Mouse (Mus musculus) kidney, embryonic 15.5 days (tissue): ENCODE measurements around the gene Gzmk. TPM values are rescaled to one million over a fixed set of nuclear protein-coding genes. Genes with fewer than 3 reads are reported as not detected.

Experiments
- ATAC-seq: fragments of 200-750 bp; cut with Nextera tagmentation; replicated peaks from 2 replicates; pipeline ENCODE4 v1.8.0; 2017; ENCODE audit warnings: moderate TSS enrichment; ENCODE audit not compliant: low FRiP score
- H3K27ac ChIP-seq: fragments of 300-500 bp; sonication (generic); 2 replicates; pipeline ENCODE4 v1.5.1; 2015; ENCODE audit warnings: mild to moderate bottlenecking, inconsistent platforms
- H3K27me3 ChIP-seq: fragments of 300-500 bp; sonication (generic); 2 replicates; pipeline ENCODE4 v1.6.1; 2015; ENCODE audit warnings: inconsistent platforms
- H3K36me3 ChIP-seq: fragments of 300-500 bp; sonication (generic); 2 replicates; pipeline ENCODE4 v1.6.1; 2015; ENCODE audit warnings: inconsistent platforms
- H3K4me1 ChIP-seq: fragments of 300-500 bp; sonication (generic); 2 replicates; pipeline ENCODE4 v1.6.1; 2015; ENCODE audit warnings: inconsistent platforms
- H3K4me2 ChIP-seq: fragments of 300-500 bp; sonication (generic); 2 replicates; pipeline ENCODE4 v1.6.1; 2015; ENCODE audit warnings: moderate library complexity, mild to moderate bottlenecking, inconsistent platforms
- H3K4me3 ChIP-seq: fragments of 300-500 bp; sonication (generic); replicated peaks from 2 replicates; pipeline ENCODE4 v1.5.1; 2015; ENCODE audit warnings: mild to moderate bottlenecking, inconsistent platforms
- H3K9ac ChIP-seq: fragments of 300-500 bp; sonication (generic); 2 replicates; pipeline ENCODE4 v1.6.1; 2015; ENCODE audit warnings: mild to moderate bottlenecking, inconsistent platforms
- H3K9me3 ChIP-seq: fragments of 300-500 bp; sonication (generic); replicated peaks from 2 replicates; pipeline ENCODE4 v1.6.1; 2016; ENCODE audit warnings: inconsistent platforms
- WGBS: fragments of 180-500 bp; shearing (Covaris S2); methylation state at CpG from one replicate; pipeline ENCODE4 v1.1.7; 2015; ENCODE audit warnings: mixed read lengths; 5-methylcytosine and 5-hydroxymethylcytosine counted together
- polyA plus RNA-seq: library from polyadenylated mRNA; unstranded; fragments of >200 nt; fragmentation: Nextera tagmentation; extraction: Ambion mirVana; gene quantifications from 2 replicates; pipeline ENCODE4 v1.2.1, GENCODE M21; 2015

Gene Gzmk
- polyA plus RNA-seq, 1 experiment from 2014 or later, result not detected

DNA sequence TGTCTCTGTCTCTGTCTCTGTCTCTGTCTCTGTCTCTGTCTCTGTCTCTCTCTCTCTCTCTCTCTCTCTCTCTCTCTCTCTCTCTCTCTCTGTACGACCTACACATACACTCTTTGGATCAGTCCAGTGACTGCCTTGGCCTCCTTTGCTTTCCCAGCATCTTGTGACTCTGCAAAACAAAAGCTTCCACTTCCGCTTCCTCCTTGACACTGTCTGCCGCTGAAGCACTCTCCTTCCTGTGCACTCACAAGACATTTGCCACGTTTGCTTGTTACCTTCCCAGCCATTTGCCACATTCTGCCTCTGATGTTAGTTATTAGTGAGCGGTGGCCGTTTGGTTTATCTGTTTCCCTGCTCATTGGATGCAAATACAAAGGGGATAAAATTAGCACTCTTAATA lies 16.4 kb upstream of the Gzmk start:
- no peaks in the 10 kb centered on the region for H3K27me3 ChIP-seq
- H3K36me3 ChIP-seq, result no peaks in the 10 kb centered on the region
- ATAC-seq, result no peak
- 38% methylated on average over 6 of the region's 6 CpGs for WGBS
- H3K9me3 ChIP-seq, result no peaks in the 10 kb centered on the region
- no peak overlapping the region for H3K4me2 ChIP-seq
- H3K9ac ChIP-seq, result no peak overlapping the region
- H3K4me3 ChIP-seq, result no peak overlapping the region
- no peak overlapping the region for H3K27ac ChIP-seq
- H3K4me1 ChIP-seq, result no peaks in the 10 kb centered on the region

DNA sequence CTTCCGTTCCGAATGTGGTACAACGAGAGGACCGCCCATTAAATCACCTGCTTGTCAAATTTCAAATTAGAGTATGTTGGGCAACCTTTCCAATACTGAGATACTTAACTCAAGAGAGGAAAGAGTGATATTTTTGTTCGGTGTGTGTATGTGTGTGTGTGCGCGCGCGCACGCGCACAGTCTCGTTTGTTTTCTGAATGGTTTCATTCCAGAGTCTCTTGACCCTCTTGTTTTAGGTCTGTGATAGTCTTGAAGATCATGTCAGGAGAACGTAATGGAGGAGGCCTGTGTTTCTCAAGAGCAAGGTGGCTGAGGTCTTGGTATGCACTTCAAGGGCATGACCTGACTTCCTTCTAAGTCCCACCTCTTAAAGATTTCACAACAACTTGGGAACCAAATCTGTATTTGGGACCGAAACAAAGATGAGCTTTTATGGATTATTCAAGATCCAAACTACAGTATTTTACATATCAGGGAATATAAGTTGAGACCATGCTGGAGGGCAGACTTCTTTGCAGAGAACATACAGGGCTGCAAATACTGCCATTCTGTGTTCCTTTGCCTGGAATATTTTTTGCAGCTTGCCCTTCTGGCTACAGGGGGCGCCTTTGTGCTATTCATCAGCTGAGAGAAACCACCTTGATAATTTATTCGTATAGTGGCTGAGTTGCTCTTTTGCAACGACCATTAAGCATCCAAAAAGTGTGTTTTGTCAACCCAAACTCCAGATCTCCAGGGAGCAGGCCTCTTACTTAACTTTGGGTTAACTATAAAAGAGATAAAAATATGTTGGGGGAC lies 2.2 kb upstream of the Gzmk start:
- no peaks in the 10 kb centered on the region for H3K36me3 ChIP-seq
- H3K4me2 ChIP-seq, result no peak overlapping the region
- H3K27ac ChIP-seq, result no peak overlapping the region
- no peak overlapping the region for H3K9ac ChIP-seq
- H3K4me3 ChIP-seq, result no peak overlapping the region
- no peak for ATAC-seq
- H3K9me3 ChIP-seq, result no peaks in the 10 kb centered on the region
- 85% methylated on average over 17 of the region's 17 CpGs for WGBS
- H3K4me1 ChIP-seq, result peaks cover 5% of the 10 kb centered on the region; the same call in 1 of the 2 replicates
- H3K27me3 ChIP-seq, result no peaks in the 10 kb centered on the region

DNA sequence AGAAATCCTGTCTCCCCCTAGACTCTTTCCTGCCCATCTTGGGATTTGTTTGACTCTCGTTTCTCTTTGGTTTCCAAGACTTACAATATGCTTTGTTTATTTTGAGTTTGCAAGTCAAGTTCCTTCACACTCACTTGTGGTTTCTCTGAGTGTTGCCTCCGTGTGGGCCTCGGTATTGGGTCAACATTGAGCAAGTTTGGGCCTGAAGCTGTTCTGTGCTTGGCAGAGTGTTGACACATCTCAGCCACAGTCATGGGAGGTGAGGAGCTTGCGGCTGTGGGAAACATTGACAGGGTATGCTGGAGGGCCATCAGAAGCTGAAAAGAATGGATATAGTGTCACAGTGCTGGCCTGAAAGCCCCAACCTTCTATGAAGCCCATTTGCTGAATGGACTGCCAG lies 1.4 kb upstream of the Gzmk start:
- no peak overlapping the region for H3K4me3 ChIP-seq

DNA sequence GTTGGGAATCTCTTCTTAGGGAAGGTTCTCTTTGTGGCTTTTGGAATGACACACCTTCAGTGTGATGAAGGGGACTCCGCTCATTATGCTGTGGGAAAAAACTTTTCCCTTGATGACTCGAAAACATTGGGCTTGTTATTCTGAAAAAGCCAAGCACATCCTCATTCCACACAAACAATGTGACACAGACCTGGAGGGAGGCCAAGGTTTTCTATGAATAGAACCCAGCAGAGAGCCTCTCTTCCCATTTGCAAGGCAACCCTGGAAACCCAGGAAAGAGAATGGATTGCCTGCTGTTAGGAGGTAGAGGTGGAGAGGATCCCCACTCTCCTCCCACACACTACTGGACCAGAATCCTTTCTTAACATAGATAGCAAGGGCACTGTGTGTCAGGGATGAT lies 1.6 kb downstream of the Gzmk start:
- H3K36me3 ChIP-seq, result no peaks in the 10 kb centered on the region
- H3K27ac ChIP-seq, result 0 out of 2 replicates have a peak overlapping the region, but pooled peaks have one; percentile 30
- H3K4me3 ChIP-seq, result 0 out of 2 replicates have a peak overlapping the region, but pooled peaks have one; percentile 9
- WGBS, result 38% methylated on average over 2 of the region's 2 CpGs
- peak overlapping the region; percentile 30; the same call in 1 of the 2 replicates for H3K4me2 ChIP-seq
- no peak overlapping the region for H3K9ac ChIP-seq
- no peaks in the 10 kb centered on the region for H3K9me3 ChIP-seq
- H3K27me3 ChIP-seq, result no peaks in the 10 kb centered on the region
- H3K4me1 ChIP-seq, result peaks cover 8% of the 10 kb centered on the region; the same call in 1 of the 2 replicates
- no peak for ATAC-seq

More for the DNA sequence above, 1.4 kb upstream of the Gzmk start:
- ATAC-seq, result no peak
- Histone ChIP-seq H3K9me3 (no peaks in the 10 kb centered on the region), H3K9ac (no peak overlapping the region), H3K27me3 (no peaks in the 10 kb centered on the region), H3K4me1 (peaks cover 8% of the 10 kb centered on the region; the same call in 1 of the 2 replicates), H3K4me2 (no peak overlapping the region), H3K36me3 (no peaks in the 10 kb centered on the region), H3K27ac (no peak overlapping the region)
- 82% methylated on average over 4 of the region's 4 CpGs for WGBS

DNA sequence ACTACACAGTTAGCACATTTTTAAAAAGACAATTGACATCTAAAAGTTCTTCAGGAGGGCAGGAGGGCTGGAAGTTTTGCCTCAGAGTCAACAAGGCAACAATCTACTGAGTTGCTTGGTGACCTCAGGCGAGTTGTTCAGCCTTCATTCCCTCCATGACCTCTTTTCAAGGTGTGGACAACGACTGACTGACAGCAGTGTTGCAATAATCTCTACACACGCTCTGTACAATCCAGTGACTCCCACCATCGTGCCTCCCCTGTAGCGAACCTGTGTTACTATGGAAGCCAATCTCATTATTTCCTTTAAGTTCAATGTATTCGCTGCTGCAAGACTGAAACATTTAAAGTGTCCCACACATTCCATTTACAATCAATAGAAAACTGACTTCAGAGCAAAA lies 3.9 kb downstream of the Gzmk start:
- ATAC-seq, result no peak
- Histone ChIP-seq H3K4me3 (no peak overlapping the region), H3K27me3 (no peaks in the 10 kb centered on the region), H3K4me2 (no peak overlapping the region), H3K4me1 (peaks cover 8% of the 10 kb centered on the region; the same call in 1 of the 2 replicates), H3K9ac (no peak overlapping the region), H3K27ac (no peak overlapping the region), H3K9me3 (no peaks in the 10 kb centered on the region), H3K36me3 (no peaks in the 10 kb centered on the region)
- WGBS, result 71% methylated on average over 6 of the region's 6 CpGs

DNA sequence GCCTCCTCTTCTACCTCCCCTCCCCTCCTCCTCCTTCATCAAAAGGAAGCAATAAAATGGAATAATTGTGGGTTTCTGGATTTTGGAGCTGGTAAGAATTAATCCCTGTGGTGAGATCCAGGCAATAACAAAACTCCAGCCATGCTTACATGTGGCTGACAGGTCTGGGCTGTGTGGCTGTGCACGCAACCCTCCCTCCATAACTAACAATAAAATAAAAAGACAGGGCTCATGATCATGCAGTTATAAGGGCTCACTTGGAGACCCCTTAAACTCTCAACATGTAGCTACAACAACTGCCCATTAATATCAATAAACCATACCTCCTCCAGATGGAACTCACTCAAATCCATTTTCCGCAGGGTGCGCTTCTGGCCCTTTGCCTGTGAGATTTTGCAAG lies 11.8 kb downstream of the Gzmk start:
- Histone ChIP-seq H3K4me3 (no peak overlapping the region), H3K27ac (no peak overlapping the region), H3K4me2 (no peak overlapping the region), H3K27me3 (peaks cover 25% of the 10 kb centered on the region), H3K9ac (no peak overlapping the region), H3K9me3 (no peaks in the 10 kb centered on the region), H3K36me3 (no peaks in the 10 kb centered on the region), H3K4me1 (peaks cover 5% of the 10 kb centered on the region; the same call in 1 of the 2 replicates)
- no peak for ATAC-seq
- 97% methylated on average over 3 of the region's 3 CpGs for WGBS

DNA sequence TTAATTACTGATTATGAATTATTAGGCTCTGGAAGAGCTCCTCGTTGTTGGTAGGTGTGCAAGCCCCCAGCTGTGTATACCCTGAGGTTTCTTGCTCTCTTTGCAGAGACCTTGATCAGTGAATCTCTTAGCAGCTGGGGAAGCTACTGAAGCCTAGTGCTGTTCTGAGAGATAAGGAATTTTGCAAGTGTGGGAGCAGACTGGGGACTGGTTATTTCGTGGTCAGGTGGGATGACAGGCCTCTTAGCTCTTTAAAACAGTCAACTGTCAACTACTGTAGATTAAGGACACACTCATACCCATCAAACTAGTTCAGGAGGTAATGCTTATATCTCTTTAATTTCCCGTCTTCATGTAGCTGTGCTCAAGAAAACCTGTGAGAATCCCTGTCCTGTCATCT lies 13.3 kb downstream of the Gzmk start:
- no peak overlapping the region for H3K4me2 ChIP-seq
- H3K27me3 ChIP-seq, result peaks cover 25% of the 10 kb centered on the region
- H3K4me1 ChIP-seq, result peaks cover 5% of the 10 kb centered on the region; the same call in 1 of the 2 replicates
- no peak for ATAC-seq
- H3K4me3 ChIP-seq, result no peak overlapping the region
- no peak overlapping the region for H3K9ac ChIP-seq
- H3K27ac ChIP-seq, result no peak overlapping the region
- 76% methylated on average over 3 of the region's 3 CpGs for WGBS
- no peaks in the 10 kb centered on the region for H3K9me3 ChIP-seq
- H3K36me3 ChIP-seq, result no peaks in the 10 kb centered on the region

DNA sequence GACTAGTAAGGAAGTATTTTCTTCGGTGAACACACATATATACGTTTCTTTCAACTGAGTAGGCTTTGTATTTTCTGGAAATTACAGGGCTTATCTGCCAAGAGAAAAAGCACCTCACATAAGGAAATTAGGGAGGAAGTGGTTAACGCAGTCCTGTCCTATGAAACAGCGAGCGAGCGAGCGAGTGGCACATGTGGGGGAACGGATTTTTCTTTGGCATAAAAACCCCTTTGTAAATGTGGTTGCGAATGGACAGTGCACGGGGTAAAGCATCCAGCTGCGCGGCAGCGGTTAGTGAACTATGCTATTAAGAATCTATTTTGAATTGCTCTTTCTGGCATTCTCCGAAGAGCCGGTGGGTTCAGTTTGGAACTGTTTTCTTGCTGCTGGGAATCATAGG lies 14.4 kb downstream of the Gzmk start:
- no peaks in the 10 kb centered on the region for H3K36me3 ChIP-seq
- 72% methylated on average over 15 of the region's 15 CpGs for WGBS
- peaks cover 25% of the 10 kb centered on the region for H3K27me3 ChIP-seq
- H3K9me3 ChIP-seq, result no peaks in the 10 kb centered on the region
- peaks cover 5% of the 10 kb centered on the region; the same call in 1 of the 2 replicates for H3K4me1 ChIP-seq
- H3K4me3 ChIP-seq, result no peak overlapping the region
- no peak overlapping the region for H3K27ac ChIP-seq
- H3K4me2 ChIP-seq, result no peak overlapping the region
- ATAC-seq, result no peak
- no peak overlapping the region for H3K9ac ChIP-seq

DNA sequence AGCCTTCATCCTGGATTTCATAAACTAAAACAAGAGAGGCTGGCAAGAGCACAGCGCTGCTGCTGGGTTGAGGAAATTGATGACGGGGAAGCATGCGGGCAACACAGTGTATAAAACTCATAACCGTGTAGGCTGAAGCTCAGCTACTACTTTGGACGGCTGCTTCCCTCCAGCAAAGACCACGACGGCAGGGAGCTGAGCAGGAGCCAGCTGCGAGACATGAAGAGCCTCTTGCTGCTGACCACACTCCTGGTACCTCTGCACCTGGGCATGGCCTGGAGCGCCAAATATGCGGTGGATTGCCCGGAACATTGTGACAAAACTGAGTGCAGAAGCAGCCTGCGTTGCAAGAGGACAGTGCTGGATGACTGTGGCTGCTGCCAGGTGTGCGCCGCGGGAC lies 16.1 kb downstream of the Gzmk start, which contains the start of gene Esm1:
Esm1 (plus strand) TSS at position 36 of the 400 bp plus-strand sequence.
- Histone ChIP-seq H3K4me3 (peak within 1 kb of the TSS; percentile 18), H3K36me3 (no peaks in the 10 kb centered on the region), H3K4me1 (peaks cover 5% of the 10 kb centered on the region; the same call in 1 of the 2 replicates), H3K27me3 (peaks cover 25% of the 10 kb centered on the region), H3K27ac (no peak within 1 kb of the TSS), H3K9ac (no peak within 1 kb of the TSS), H3K9me3 (no peaks in the 10 kb centered on the region), H3K4me2 (peak within 1 kb of the TSS; percentile 28)
- no peak for ATAC-seq
- WGBS, result 30% methylated on average over 15 of the region's 15 CpGs

DNA sequence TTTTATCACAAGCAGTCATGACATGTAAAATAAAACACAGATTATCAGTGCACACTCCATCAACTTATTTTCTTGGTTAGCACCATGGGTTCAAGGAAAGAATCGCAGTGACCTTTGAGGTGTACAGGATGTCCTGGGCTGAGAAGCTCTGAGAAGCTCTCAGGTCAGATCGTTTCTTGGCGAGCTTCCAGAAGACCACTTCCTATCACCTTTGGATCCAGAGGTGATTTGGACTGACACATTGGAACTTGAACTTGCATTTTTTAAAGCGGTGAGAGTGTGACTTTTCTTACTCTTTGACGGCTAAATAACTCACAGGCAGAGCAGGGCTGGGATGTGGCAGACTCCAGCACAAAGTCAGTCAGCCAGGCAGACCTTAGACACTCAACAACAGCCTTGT lies 20.4 kb downstream of the Gzmk start:
- H3K4me1 ChIP-seq, result peaks cover 5% of the 10 kb centered on the region; the same call in 1 of the 2 replicates
- no peak overlapping the region for H3K4me3 ChIP-seq
- peaks cover 11% of the 10 kb centered on the region for H3K27me3 ChIP-seq
- H3K4me2 ChIP-seq, result no peak overlapping the region
- no peaks in the 10 kb centered on the region for H3K9me3 ChIP-seq
- H3K36me3 ChIP-seq, result no peaks in the 10 kb centered on the region
- no peak overlapping the region for H3K9ac ChIP-seq
- H3K27ac ChIP-seq, result no peak overlapping the region
- ATAC-seq, result no peak
- 68% methylated on average over 5 of the region's 5 CpGs for WGBS

DNA sequence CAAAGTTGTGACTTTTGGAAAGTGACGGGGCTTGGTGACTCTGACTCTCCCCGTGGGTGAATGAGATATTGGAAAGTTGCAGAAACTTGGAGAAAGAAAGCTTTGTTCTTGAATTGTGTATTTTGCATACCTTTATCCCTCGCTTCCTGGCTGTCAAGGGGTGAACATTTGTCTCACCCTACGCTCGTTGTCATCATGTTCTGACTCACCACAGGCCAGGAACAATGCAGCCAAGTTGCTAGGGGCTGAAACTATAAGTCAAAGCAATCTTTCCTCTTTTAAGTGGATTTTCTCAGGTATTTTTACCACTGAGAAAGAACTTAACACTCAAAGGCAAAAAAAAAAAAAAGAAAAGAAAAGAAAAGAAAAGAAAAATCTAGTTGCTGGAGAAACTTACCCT lies 22.6 kb downstream of the Gzmk start:
- 72% methylated on average over 5 of the region's 5 CpGs for whole genome bisulfite sequencing
- ATAC-seq, result no peak
- Histone ChIP-seq H3K36me3 (no peaks in the 10 kb centered on the region), H3K4me1 (no peaks in the 10 kb centered on the region), H3K4me3 (no peak overlapping the region), H3K27me3 (no peaks in the 10 kb centered on the region), H3K4me2 (no peak overlapping the region), H3K27ac (no peak overlapping the region), H3K9me3 (no peaks in the 10 kb centered on the region), H3K9ac (no peak overlapping the region)

DNA sequence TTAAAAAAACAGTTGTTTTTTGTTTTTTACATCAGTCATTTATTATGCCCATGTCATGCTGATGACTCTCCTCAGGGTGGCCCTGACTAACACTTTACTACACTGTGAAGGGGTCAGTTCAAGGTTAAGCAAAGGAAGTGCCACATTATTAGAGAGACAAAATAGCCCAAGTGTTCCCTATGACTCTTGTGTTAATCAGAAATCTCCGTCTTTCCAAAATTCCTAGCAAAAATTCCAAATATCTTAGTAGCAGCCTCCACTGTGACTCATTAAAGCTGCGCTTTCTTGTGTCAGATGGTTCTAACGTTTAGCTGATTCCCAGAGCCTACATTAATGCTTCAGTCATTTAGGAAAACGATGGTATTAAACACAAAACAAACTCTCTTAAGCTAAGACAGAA lies 23.5 kb downstream of the Gzmk start:
- no peak for ATAC-seq
- Histone ChIP-seq H3K4me3 (no peak overlapping the region), H3K36me3 (no peaks in the 10 kb centered on the region), H3K9me3 (no peaks in the 10 kb centered on the region), H3K4me1 (no peaks in the 10 kb centered on the region), H3K4me2 (no peak overlapping the region), H3K27me3 (no peaks in the 10 kb centered on the region), H3K9ac (no peak overlapping the region), H3K27ac (no peak overlapping the region)
- 56% methylated on average over 4 of the region's 4 CpGs for WGBS
